9 mouse cellular contexts compared by ENCODE assay signal in the genomic region with DNA sequence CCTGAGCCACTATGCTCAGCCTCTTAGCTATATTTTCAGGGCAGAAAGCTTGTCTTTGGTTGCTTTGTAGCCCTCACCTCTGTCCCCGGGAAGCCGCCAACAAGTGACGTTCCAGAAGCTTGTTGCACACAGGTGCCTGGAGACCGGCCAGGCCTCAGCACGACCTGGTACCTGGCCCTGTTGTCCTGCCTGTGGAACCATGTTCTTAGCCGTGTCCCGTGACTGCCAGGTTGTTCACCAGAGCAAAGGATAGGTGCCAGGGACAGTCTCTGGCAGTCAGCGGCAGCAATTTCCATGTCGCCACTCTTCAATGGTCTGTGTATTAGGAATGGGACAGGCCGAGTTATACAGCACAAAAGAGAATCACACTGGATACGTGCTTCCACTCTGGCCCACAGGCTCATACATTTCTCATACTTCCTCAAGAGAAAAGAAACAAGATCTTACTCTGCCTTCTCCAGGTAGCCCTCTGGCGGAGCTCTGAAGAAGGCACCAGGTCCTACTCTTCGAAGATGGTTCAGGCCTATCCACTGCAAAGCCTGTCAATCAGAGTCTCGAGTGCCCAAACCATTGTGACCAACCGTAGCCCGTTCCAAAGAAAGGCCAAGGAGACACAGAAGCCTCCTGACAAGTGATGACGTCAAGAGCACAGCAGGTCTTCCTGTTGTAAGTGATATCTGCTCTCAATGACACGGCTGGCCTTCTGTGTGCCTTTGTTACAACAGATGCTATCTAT. TPM values are rescaled to one million over a fixed set of nuclear protein-coding genes. Genes with fewer than 3 reads are reported as not detected.
DNase-seq lines count a peak whose midpoint lies in the region; ATAC-seq lines count a peak whose summit lies in the region.
"Had no signal": no experiment of that assay in that cellular context is flagged by ENCODE, and none has a peak within 500 bp of the region (broad histone marks: within the 10 kb centered on the region; RNA-seq: fewer than 3 reads in every experiment).

No protein-coding gene starts in this region.

- H3K36me3 ChIP-seq in heart, embryonic 10.5 days = peaks cover 16% of the 10 kb centered on the region; the same call in 1 of the 2 replicates
- peaks cover 10% of the 10 kb centered on the region for H3K36me3 ChIP-seq in heart, embryonic 14.5 days (ENCODE audit: control insufficient read depth, insufficient read depth, low read length)

- peak overlapping the region; percentile 70 for H3K27ac ChIP-seq in heart, embryonic 10.5 days
- peak overlapping the region; percentile 8 to 83 for H3K27ac ChIP-seq in heart, embryonic 14.5 days (replicated peaks in 1 of 2; ENCODE audit: control insufficient read depth in 1 of 2, insufficient read depth in 1 of 2, low read depth in 2 of 2, low read length in 2 of 2)
- H3K27ac ChIP-seq: embryonic facial prominence, embryonic 13.5 days had no signal

- H3K9ac ChIP-seq in heart, embryonic 14.5 days (ENCODE audit: low read length) = peak overlapping the region; percentile 65
- H3K9ac ChIP-seq: embryonic facial prominence, embryonic 13.5 days had no signal

- DNase-seq in heart, embryonic 10.5 days (ENCODE audit: low spot score) = no peak
- DNase-seq in heart, postnatal 4 days = no peak
- DNase-seq in CD4-positive, CD25-positive, alpha-beta regulatory T cell, adult 2 months (ENCODE audit: low read depth, low spot score) = peak; percentile 72
- no peak for DNase-seq in right cerebral cortex, postnatal 14 days
- no peak for DNase-seq in layer of hippocampus, postnatal 10 days (ENCODE audit: low spot score in 2 of 2)
- no peak for DNase-seq in right cerebral cortex, adult 18-20 months

- 61% methylated on average over 18 of the region's 18 CpGs for WGBS in heart, embryonic 10.5 days
- WGBS in heart, embryonic 14.5 days = 57% methylated on average over 18 of the region's 18 CpGs

- H3K4me2 ChIP-seq in heart, embryonic 14.5 days (ENCODE audit: low read length) = no peak overlapping the region
- H3K4me2 ChIP-seq: embryonic facial prominence, embryonic 13.5 days had no signal

- peaks cover 92% of the 10 kb centered on the region for H3K4me1 ChIP-seq in heart, embryonic 10.5 days
- peaks cover 84 to 90% of the 10 kb centered on the region in 2 experiments for H3K4me1 ChIP-seq in heart, embryonic 14.5 days (ENCODE audit: control insufficient read depth in 2 of 2, insufficient read depth in 2 of 2, low read length in 2 of 2)

- no peaks in the 10 kb centered on the region for H3K27me3 ChIP-seq in heart, embryonic 10.5 days (ENCODE audit: insufficient read depth, poor library complexity, severe bottlenecking)
- no peaks in the 10 kb centered on the region for H3K27me3 ChIP-seq in heart, embryonic 14.5 days (ENCODE audit: control insufficient read depth, insufficient read depth, low read length)
- H3K27me3 ChIP-seq: embryonic facial prominence, embryonic 13.5 days had no signal

- H3K4me3 ChIP-seq in heart, embryonic 10.5 days = no peak overlapping the region
- no peak overlapping the region for H3K4me3 ChIP-seq in heart, embryonic 14.5 days (ENCODE audit: control insufficient read depth in 1 of 2, insufficient read depth in 1 of 2, low read depth in 1 of 2, low read length in 2 of 2)
- H3K4me3 ChIP-seq: embryonic facial prominence, embryonic 13.5 days had no signal

- H3K9me3 ChIP-seq in heart, embryonic 10.5 days = no peaks in the 10 kb centered on the region
- no peaks in the 10 kb centered on the region for H3K9me3 ChIP-seq in heart, embryonic 14.5 days (ENCODE audit: control insufficient read depth, low read length)
- H3K9me3 ChIP-seq: embryonic facial prominence, embryonic 13.5 days had no signal

- ATAC-seq in activated CD4-positive, CD25-positive, alpha-beta regulatory T cell, adult 4 months = peak; percentile 15
- ATAC-seq in heart, embryonic 14.5 days (ENCODE audit: insufficient number of reproducible peaks, insufficient read depth, low FRiP score, low read depth) = no peak

RNA-seq across cellular contexts. Expression of gene Pitpnm2, which starts 39.1 kb away (rescaled TPM):
- polyA plus RNA-seq in heart, embryonic 10.5 days (2016; fragmentation: Nextera tagmentation; extraction: Ambion mirVana) = 4.8 and 6.1 TPM in 2 replicates
- total RNA-seq in heart, postnatal 4 days (2021) = 10 to 100 TPM; 45.9 to 52.2 TPM
- polyA plus RNA-seq in activated CD4-positive, CD25-positive, alpha-beta regulatory T cell, adult 4 months (2017; shearing (Covaris generic)) = 10 to 100 TPM; 10.6 to 11.3 TPM
- polyA plus RNA-seq in heart, embryonic 14.5 days (2014; fragmentation: Nextera tagmentation; extraction: Ambion mirVana) = 10.2 and 12.0 TPM in 2 replicates
- 100 to 1,000 TPM; 125 to 126 TPM for total RNA-seq in layer of hippocampus, postnatal 10 days (2021)
